Mouse (Mus musculus): ENCODE results near the gene Elmsan1. TPM values are rescaled to one million over a fixed set of nuclear protein-coding genes. Genes with fewer than 3 reads are reported as not detected.

Elmsan1 gene
- polyA plus RNA-seq, 1 experiment: 25.9 TPM

DNA sequence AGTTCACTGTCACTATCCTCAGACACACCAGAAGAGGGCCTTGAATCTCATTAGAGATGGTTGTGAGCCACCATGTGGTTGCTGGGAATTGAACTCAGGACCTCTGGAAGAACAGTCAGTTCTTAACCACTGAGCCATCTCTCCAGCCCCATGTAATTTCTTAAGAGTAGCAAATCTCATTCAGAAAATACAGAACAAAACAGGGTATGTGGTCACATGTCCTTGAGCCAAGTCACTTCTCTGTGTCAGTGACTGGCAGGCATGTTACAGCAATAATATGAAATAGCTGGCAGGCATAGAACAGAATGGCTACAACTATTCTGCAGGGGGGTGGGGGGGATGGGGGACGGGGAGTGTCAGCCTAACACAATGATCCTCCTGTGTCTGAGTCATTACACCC lies 118.6 kb downstream of the Elmsan1 start:
- Histone ChIP-seq H3K27me3 (ENCODE audit: control insufficient read depth, insufficient read depth, low read length) (no peaks in the 10 kb centered on the region), H3K4me1 (ENCODE audit: control insufficient read depth, insufficient read depth, insufficient read length, low read length) (peaks cover 2% of the 10 kb centered on the region; the same call in 1 of the 2 replicates), H3K36me3 (ENCODE audit: control insufficient read depth, insufficient read depth, low read length) (no peaks in the 10 kb centered on the region), H3K4me3 (ENCODE audit: low read depth, low read length) (no peak overlapping the region), H3K27ac (ENCODE audit: insufficient read depth, low read depth, low read length) (no peak overlapping the region)
- TF ChIP-seq POLR2A (IDR thresholded peaks at IDR 0.05; ENCODE audit: low read depth, low read length) (no peak), CTCF (IDR thresholded peaks at IDR 0.05; ENCODE audit: extremely low read depth, insufficient read length, insufficient replicate concordance, low read depth, low read length) (no peak)
- WGBS: 38% methylated on average over 1 of the region's 1 CpGs

DNA sequence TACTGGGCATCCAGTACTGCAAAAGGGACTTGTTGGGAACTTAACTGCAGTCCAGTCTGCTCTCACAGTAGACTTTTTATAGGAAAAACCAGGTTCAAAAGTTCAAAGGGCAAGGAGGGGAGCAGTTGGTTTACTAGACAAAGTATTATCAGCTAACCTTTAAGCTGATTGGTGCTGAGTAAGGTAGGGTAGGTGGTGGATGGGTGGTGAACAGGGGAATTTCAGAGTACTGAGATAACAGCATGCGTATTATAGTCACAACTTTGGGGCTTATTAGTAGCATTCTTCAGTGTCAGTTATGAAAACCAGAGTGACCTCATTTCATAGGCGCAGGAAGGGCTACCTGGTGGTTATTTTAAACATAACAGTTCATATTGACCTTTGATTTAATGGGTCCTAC lies 119.1 kb downstream of the Elmsan1 start:
- H3K27me3 ChIP-seq (ENCODE audit: control insufficient read depth, insufficient read depth, low read length): no peaks in the 10 kb centered on the region
- no peak overlapping the region for H3K27ac ChIP-seq (ENCODE audit: insufficient read depth, low read depth, low read length)
- no peak for TF ChIP-seq CTCF (IDR thresholded peaks at IDR 0.05; ENCODE audit: extremely low read depth, insufficient read length, insufficient replicate concordance, low read depth, low read length)
- no peaks in the 10 kb centered on the region for H3K36me3 ChIP-seq (ENCODE audit: control insufficient read depth, insufficient read depth, low read length)
- no peak overlapping the region for H3K4me3 ChIP-seq (ENCODE audit: low read depth, low read length)
- 69% methylated on average over 2 of the region's 2 CpGs for WGBS
- H3K4me1 ChIP-seq (ENCODE audit: control insufficient read depth, insufficient read depth, insufficient read length, low read length): peaks cover 2% of the 10 kb centered on the region; the same call in 1 of the 2 replicates

Other genes with a start within 250 kb of the Elmsan1 start
- not detected in 2 replicates for gene Heatr4, start 234.0 kb downstream of the Elmsan1 start, polyA plus RNA-seq (2012; rRNA removed)
- gene Acot2, start 231.0 kb downstream of the Elmsan1 start, polyA plus RNA-seq (2012; rRNA removed): 4.4 and 7.6 TPM in 2 replicates
- gene Acot1, start 209.4 kb downstream of the Elmsan1 start, polyA plus RNA-seq (2012; rRNA removed): 2.7 and 2.9 TPM in 2 replicates
- gene Acot4, start 180.5 kb downstream of the Elmsan1 start, polyA plus RNA-seq (2012; rRNA removed): 7.7 and 34.2 TPM in 2 replicates
- not detected in 2 replicates for gene Gm49366, start 179.9 kb downstream of the Elmsan1 start, polyA plus RNA-seq (2012; rRNA removed)
- not detected in 2 replicates for gene Acot3, start 166.7 kb downstream of the Elmsan1 start, polyA plus RNA-seq (2012; rRNA removed)
- gene Acot5, start 149.6 kb downstream of the Elmsan1 start, polyA plus RNA-seq (2012; rRNA removed): not detected in 2 replicates
- 0.77 and 0.86 TPM in 2 replicates for gene Acot6, start 118.2 kb downstream of the Elmsan1 start, polyA plus RNA-seq (2012; rRNA removed)
- gene Dnal1, start 104.5 kb downstream of the Elmsan1 start, polyA plus RNA-seq (2012; rRNA removed): 0.38 and 0.68 TPM in 2 replicates
- gene Pnma1, start 70.4 kb downstream of the Elmsan1 start, polyA plus RNA-seq (2012; rRNA removed): 0.10 and 0.33 TPM in 2 replicates
- 2.4 and 6.7 TPM in 2 replicates for gene Ptgr2, start 66.4 kb upstream of the Elmsan1 start, polyA plus RNA-seq (2012; rRNA removed)
- gene Zfp410, start 98.0 kb upstream of the Elmsan1 start, polyA plus RNA-seq (2012; rRNA removed): 17.4 and 20.5 TPM in 2 replicates
- 26.3 and 29.9 TPM in 2 replicates for gene Coq6, start 142.8 kb upstream of the Elmsan1 start, polyA plus RNA-seq (2012; rRNA removed)
- 0.14 and 0.34 TPM in 2 replicates for gene Fam161b, start 143.0 kb upstream of the Elmsan1 start, polyA plus RNA-seq (2012; rRNA removed)
- gene Entpd5, start 190.1 kb upstream of the Elmsan1 start, polyA plus RNA-seq (2012; rRNA removed): 10.9 and 15.5 TPM in 2 replicates
- gene Bbof1, start 190.2 kb upstream of the Elmsan1 start, polyA plus RNA-seq (2012; rRNA removed): not detected in 2 replicates
- gene Rnf113a2, start 198.3 kb upstream of the Elmsan1 start, polyA plus RNA-seq (2012; rRNA removed): 0.81 and 1.3 TPM in 2 replicates
- gene Aldh6a1, start 232.1 kb upstream of the Elmsan1 start, polyA plus RNA-seq (2012; rRNA removed): 1.5 and 1.9 TPM in 2 replicates
- gene Lin52, start 232.5 kb upstream of the Elmsan1 start, polyA plus RNA-seq (2012; rRNA removed): 0.95 and 3.2 TPM in 2 replicates